Mouse (Mus musculus) midbrain, embryonic 10.5 days (tissue): ENCODE data around the gene Prg4. TPM values are rescaled to one million over a fixed set of nuclear protein-coding genes. Genes with fewer than 3 reads are reported as not detected.

ENCODE experiments used
- polyA plus RNA-seq: library from polyadenylated mRNA; unstranded; fragments of >200 nt; fragmentation: Nextera tagmentation; extraction: Ambion mirVana; gene quantifications from 2 replicates; pipeline ENCODE4 v1.2.1, GENCODE M21; 2016

Gene Prg4
- polyA plus RNA-seq, 1 experiment from 2014 or later: 0.53 TPM

Other genes with a start within 250 kb of the Prg4 start
- gene Pdc, start 146.7 kb downstream of the Prg4 start, polyA plus RNA-seq: not detected in 2 replicates
- 166 and 170 TPM in 2 replicates for gene Tpr, start 73.3 kb downstream of the Prg4 start, polyA plus RNA-seq
- 30.5 and 31.3 TPM in 2 replicates for gene Odr4, start 73.1 kb downstream of the Prg4 start, polyA plus RNA-seq